Mouse (Mus musculus) left cerebral cortex, adult 18-20 months (tissue): Measurements from ENCODE around the gene Obox7. TPM values are rescaled to one million over a fixed set of nuclear protein-coding genes. Genes with fewer than 3 reads are reported as not detected.
"Not testable (repeated sequence)": the region's sequence is repeated elsewhere in the genome, so short reads cannot be mapped to it uniquely, and the experiment has no call there.

Source experiments
- DNase-seq, 2 experiments: peaks; one replicate each; pipeline ENCODE4 v3.0.0; 2021 to 2022; ENCODE audit warnings: low spot score in 2 of 2, mixed read lengths in 1 of 2
- long read RNA-seq, 2 experiments: library from polyadenylated mRNA; stranded (forward); transcript quantifications; one replicate each; pipeline ENCODE4 v2.0.0; 2021
- total RNA-seq, 2 experiments: library from RNA; stranded (reverse); gene quantifications; 2 replicates each; pipeline ENCODE4 v1.2.3; 2021

The Obox7 gene
- not detected for total RNA-seq
- long read RNA-seq, experiment 1, result 0 reads
- long read RNA-seq, experiment 2, result 0 reads

GRCm38 (mm10) chr7:14659196-14659595, at the start of gene Obox7:
Obox7 (plus strand) TSS chr7:14659496.
- not testable (repeated sequence) for DNase-seq

- DNase-seq, result not testable (repeated sequence)
Measured at GRCm38 (mm10) chr7:14622556-14623542, 36.4 kb upstream of the Obox7 start.

Other genes with a start within 250 kb of the Obox7 start
- not detected for gene Sult2a8, start 212.7 kb upstream of the Obox7 start, total RNA-seq
- gene Sult2a7, start 165.3 kb upstream of the Obox7 start, total RNA-seq, result not detected
- under 1 TPM; 0.05 to 0.19 TPM for gene Vmn1r90, start 96.0 kb upstream of the Obox7 start, total RNA-seq